Mouse (Mus musculus) liver, embryonic 12.5 days (tissue): ENCODE data around the gene Olfr1423. TPM values are rescaled to one million over a fixed set of nuclear protein-coding genes. Genes with fewer than 3 reads are reported as not detected.
"Not testable (repeated sequence)": the region's sequence is repeated elsewhere in the genome, so short reads cannot be mapped to it uniquely, and the experiment has no call there.

Experiments used
- ATAC-seq: fragments of 200-750 bp; cut with Nextera tagmentation; 2 replicates; pipeline ENCODE4 v1.8.0; 2017; ENCODE audit warnings: moderate number of reproducible peaks, mild to moderate bottlenecking, moderate library complexity
- H3K27ac ChIP-seq: fragments of 300-500 bp; sonication (generic); 2 replicates; pipeline ENCODE4 v1.5.1; 2016; ENCODE audit warnings: mild to moderate bottlenecking
- H3K27me3 ChIP-seq: fragments of 300-500 bp; sonication (generic); replicated peaks from 2 replicates; pipeline ENCODE4 v1.6.1; 2016; ENCODE audit warnings: mild to moderate bottlenecking, moderate library complexity
- H3K36me3 ChIP-seq: fragments of 300-500 bp; sonication (generic); 2 replicates; pipeline ENCODE4 v1.6.1; 2016; ENCODE audit warnings: mild to moderate bottlenecking, moderate library complexity
- H3K4me1 ChIP-seq: fragments of 300-500 bp; sonication (generic); 2 replicates; pipeline ENCODE4 v1.6.1; 2016
- H3K4me2 ChIP-seq: fragments of 300-500 bp; sonication (generic); 2 replicates; pipeline ENCODE4 v1.6.1; 2016; ENCODE audit warnings: mild to moderate bottlenecking, moderate library complexity
- H3K4me3 ChIP-seq: fragments of 300-500 bp; sonication (generic); 2 replicates; pipeline ENCODE4 v1.5.1; 2016; ENCODE audit warnings: mild to moderate bottlenecking, moderate library complexity
- H3K9ac ChIP-seq: fragments of 300-500 bp; sonication (generic); 2 replicates; pipeline ENCODE4 v1.6.1; 2016; ENCODE audit warnings: mild to moderate bottlenecking, moderate library complexity
- H3K9me3 ChIP-seq: fragments of 300-500 bp; sonication (generic); replicated peaks from 2 replicates; pipeline ENCODE4 v1.6.1; 2016; ENCODE audit warnings: mild to moderate bottlenecking, moderate library complexity
- WGBS: fragments of 180-500 bp; shearing (Covaris S2); methylation state at CpG from one replicate; pipeline ENCODE4 v1.1.7; 2016; ENCODE audit not compliant: insufficient replicate concordance; 5-methylcytosine and 5-hydroxymethylcytosine counted together
- polyA plus RNA-seq: library from polyadenylated mRNA; unstranded; fragments of >200 nt; fragmentation: Nextera tagmentation; extraction: Ambion mirVana; gene quantifications from 2 replicates; pipeline ENCODE4 v1.2.1, GENCODE M21; 2016

Olfr1423 gene
- polyA plus RNA-seq, 1 experiment from 2014 or later: not detected

- 78% methylated on average over 5 of the region's 5 CpGs for WGBS
- not testable (repeated sequence) for H3K9me3 ChIP-seq, H3K27ac ChIP-seq, H3K9ac ChIP-seq, ATAC-seq, H3K4me1 ChIP-seq, H3K27me3 ChIP-seq, H3K4me3 ChIP-seq, H3K4me2 ChIP-seq
- H3K36me3 ChIP-seq: peaks cover 95% of the 10 kb centered on the region
Measured at GRCm38 (mm10) chr19:11984614-11985013, 56.5 kb downstream of the Olfr1423 start.

Other genes starting within 250 kb of the Olfr1423 start
- gene Stx3, start 221.9 kb downstream of the Olfr1423 start, polyA plus RNA-seq: 2.5 TPM in 2 replicates
- gene Olfr1417, start 202.1 kb downstream of the Olfr1423 start, polyA plus RNA-seq: not detected in 2 replicates
- not detected in 2 replicates for gene Olfr1418, start 180.3 kb downstream of the Olfr1423 start, polyA plus RNA-seq
- gene Olfr1419, start 166.2 kb downstream of the Olfr1423 start, polyA plus RNA-seq: not detected in 2 replicates
- not detected in 2 replicates for gene Olfr1420, start 154.8 kb downstream of the Olfr1423 start, polyA plus RNA-seq
- 10.7 and 11.1 TPM in 2 replicates for gene Patl1, start 128.9 kb downstream of the Olfr1423 start, polyA plus RNA-seq
- 2.8 and 3.0 TPM in 2 replicates for gene Osbp, start 75.4 kb downstream of the Olfr1423 start, polyA plus RNA-seq
- not detected in 2 replicates for gene Olfr1424, start 21.4 kb upstream of the Olfr1423 start, polyA plus RNA-seq
- gene Olfr1425, start 36.4 kb upstream of the Olfr1423 start, polyA plus RNA-seq: not detected in 2 replicates
- not detected in 2 replicates for gene Olfr1426, start 50.7 kb upstream of the Olfr1423 start, polyA plus RNA-seq
- not detected in 2 replicates for gene Olfr1427, start 62.0 kb upstream of the Olfr1423 start, polyA plus RNA-seq
- gene Olfr1428, start 74.6 kb upstream of the Olfr1423 start, polyA plus RNA-seq: not detected in 2 replicates
- gene Olfr76, start 81.9 kb upstream of the Olfr1423 start, polyA plus RNA-seq: not detected in 2 replicates
- not detected in 2 replicates for gene Olfr1555-ps1, start 128.8 kb upstream of the Olfr1423 start, polyA plus RNA-seq
- not detected in 2 replicates for gene Olfr1431, start 159.3 kb upstream of the Olfr1423 start, polyA plus RNA-seq
- gene Olfr1432, start 191.3 kb upstream of the Olfr1423 start, polyA plus RNA-seq: not detected in 2 replicates
- gene Olfr262, start 200.3 kb upstream of the Olfr1423 start, polyA plus RNA-seq: not detected in 2 replicates
- gene Olfr235, start 219.7 kb upstream of the Olfr1423 start, polyA plus RNA-seq: not detected in 2 replicates
- gene Olfr1434, start 238.5 kb upstream of the Olfr1423 start, polyA plus RNA-seq: not detected in 2 replicates